Mouse (Mus musculus) embryonic facial prominence, embryonic 12.5 days (tissue): ENCODE data around the gene Slc30a6. TPM values are rescaled to one million over a fixed set of nuclear protein-coding genes. Genes with fewer than 3 reads are reported as not detected.
A peak's percentile ranks its signal among the peaks of the same experiment; 100 is the strongest.

Source experiments
- ATAC-seq: fragments of 200-750 bp; cut with Nextera tagmentation; 2 replicates; pipeline ENCODE4 v1.8.0; 2017; ENCODE audit not compliant: insufficient number of reproducible peaks, insufficient read depth, low FRiP score, low TSS enrichment
- H3K27ac ChIP-seq: fragments of 300-500 bp; sonication (generic); 2 replicates; pipeline ENCODE4 v1.5.1; 2016; ENCODE audit warnings: mild to moderate bottlenecking
- H3K27me3 ChIP-seq: fragments of 300-500 bp; sonication (generic); 2 replicates; pipeline ENCODE4 v1.6.1; 2016; ENCODE audit warnings: mild to moderate bottlenecking, moderate library complexity
- H3K36me3 ChIP-seq: fragments of 300-500 bp; sonication (generic); 2 replicates; pipeline ENCODE4 v1.6.1; 2016; ENCODE audit warnings: mild to moderate bottlenecking
- H3K4me1 ChIP-seq: fragments of 300-500 bp; sonication (generic); 2 replicates; pipeline ENCODE4 v1.6.1; 2016
- H3K4me2 ChIP-seq: fragments of 300-500 bp; sonication (generic); replicated peaks from 2 replicates; pipeline ENCODE4 v1.6.1; 2016; ENCODE audit warnings: mild to moderate bottlenecking, moderate library complexity
- H3K4me3 ChIP-seq: fragments of 300-500 bp; sonication (generic); 2 replicates; pipeline ENCODE4 v1.5.1; 2016; ENCODE audit warnings: mild to moderate bottlenecking
- H3K9ac ChIP-seq: fragments of 300-500 bp; sonication (generic); 2 replicates; pipeline ENCODE4 v1.6.1; 2016; ENCODE audit warnings: mild to moderate bottlenecking, moderate library complexity
- H3K9me3 ChIP-seq: fragments of 300-500 bp; sonication (generic); 2 replicates; pipeline ENCODE4 v1.6.1; 2016; ENCODE audit warnings: mild to moderate bottlenecking, moderate library complexity
- WGBS: fragments of 180-500 bp; shearing (Covaris S2); methylation state at CpG from one replicate; pipeline ENCODE4 v1.1.7; 2016; 5-methylcytosine and 5-hydroxymethylcytosine counted together
- polyA plus RNA-seq: library from polyadenylated mRNA; unstranded; fragments of >200 nt; fragmentation: Nextera tagmentation; extraction: Ambion mirVana; gene quantifications from 2 replicates; pipeline ENCODE4 v1.2.1, GENCODE M21; 2016

Slc30a6 gene
- 36.8 and 38.0 TPM in 2 replicates for polyA plus RNA-seq

GRCm38 (mm10) chr17:74395383-74396065 is at the start of gene Slc30a6:
TSS of gene Slc30a6 (plus strand) at chr17:74395608.
- H3K4me1 ChIP-seq = peaks cover 7% of the 10 kb centered on the region; the same call in 1 of the 2 replicates
- WGBS = under 1% methylated on average over 41 of the region's 41 CpGs
- peak within 1 kb of the TSS; percentile 92 for H3K4me3 ChIP-seq
- no peaks in the 10 kb centered on the region for H3K9me3 ChIP-seq
- peak within 1 kb of the TSS; percentile 88 for H3K9ac ChIP-seq
- no peaks in the 10 kb centered on the region for H3K36me3 ChIP-seq
- H3K4me2 ChIP-seq = peak within 1 kb of the TSS; percentile 62
- H3K27ac ChIP-seq = peak within 1 kb of the TSS; percentile 88
- ATAC-seq = peak; percentile 99
- no peaks in the 10 kb centered on the region for H3K27me3 ChIP-seq

GRCm38 (mm10) chr17:74363592-74363991 is 31.8 kb upstream of the Slc30a6 start:
- H3K9ac ChIP-seq = no peak overlapping the region
- no peaks in the 10 kb centered on the region for H3K4me1 ChIP-seq
- no peak overlapping the region for H3K4me2 ChIP-seq
- no peak overlapping the region for H3K4me3 ChIP-seq
- no peak overlapping the region for H3K27ac ChIP-seq
- 89% methylated on average over 1 of the region's 1 CpGs for WGBS
- no peak for ATAC-seq
- H3K27me3 ChIP-seq = no peaks in the 10 kb centered on the region
- peaks cover 56% of the 10 kb centered on the region for H3K36me3 ChIP-seq
- H3K9me3 ChIP-seq = no peaks in the 10 kb centered on the region

GRCm38 (mm10) chr17:74376916-74377315 is 18.5 kb upstream of the Slc30a6 start:
- Histone ChIP-seq H3K9ac (no peak overlapping the region), H3K9me3 (no peaks in the 10 kb centered on the region), H3K4me1 (no peaks in the 10 kb centered on the region), H3K4me3 (no peak overlapping the region), H3K27me3 (no peaks in the 10 kb centered on the region), H3K4me2 (no peak overlapping the region), H3K36me3 (peaks cover 65% of the 10 kb centered on the region), H3K27ac (no peak overlapping the region)
- ATAC-seq = no peak
- WGBS = 95% methylated on average over 1 of the region's 1 CpGs

- no peak overlapping the region for H3K4me2 ChIP-seq
- H3K4me3 ChIP-seq = no peak overlapping the region
- H3K27ac ChIP-seq = no peak overlapping the region
- H3K27me3 ChIP-seq = no peaks in the 10 kb centered on the region
- H3K4me1 ChIP-seq = no peaks in the 10 kb centered on the region
- H3K9me3 ChIP-seq = no peaks in the 10 kb centered on the region
- ATAC-seq = no peak
- no peak overlapping the region for H3K9ac ChIP-seq
- H3K36me3 ChIP-seq = peaks cover 58% of the 10 kb centered on the region
Observed at GRCm38 (mm10) chr17:74386657-74387056, 8.8 kb upstream of the Slc30a6 start.

- no peak for ATAC-seq
- Histone ChIP-seq H3K9me3 (no peaks in the 10 kb centered on the region), H3K36me3 (peaks cover 29% of the 10 kb centered on the region), H3K27ac (no peak overlapping the region), H3K4me2 (no peak overlapping the region), H3K9ac (no peak overlapping the region), H3K27me3 (no peaks in the 10 kb centered on the region), H3K4me1 (no peaks in the 10 kb centered on the region), H3K4me3 (no peak overlapping the region)
- WGBS = 84% methylated on average over 3 of the region's 3 CpGs
Observed at GRCm38 (mm10) chr17:74389847-74390246, 5.6 kb upstream of the Slc30a6 start.

- no peak for ATAC-seq
- Histone ChIP-seq H3K4me1 (peaks cover 7% of the 10 kb centered on the region; the same call in 1 of the 2 replicates), H3K9ac (no peak overlapping the region), H3K9me3 (no peaks in the 10 kb centered on the region), H3K4me3 (peak overlapping the region; percentile 92; the same call in 1 of the 2 replicates), H3K27ac (no peak overlapping the region), H3K4me2 (peak overlapping the region; percentile 62), H3K27me3 (no peaks in the 10 kb centered on the region), H3K36me3 (no peaks in the 10 kb centered on the region)
- 83% methylated on average over 2 of the region's 2 CpGs for WGBS
Observed at GRCm38 (mm10) chr17:74394381-74394780, 1.0 kb upstream of the Slc30a6 start.

- Histone ChIP-seq H3K27ac (no peak overlapping the region), H3K9ac (peak overlapping the region; percentile 88), H3K4me1 (peaks cover 7% of the 10 kb centered on the region; the same call in 1 of the 2 replicates), H3K27me3 (no peaks in the 10 kb centered on the region), H3K4me3 (peak overlapping the region; percentile 92), H3K9me3 (no peaks in the 10 kb centered on the region), H3K36me3 (no peaks in the 10 kb centered on the region), H3K4me2 (peak overlapping the region; percentile 62)
- no peak for ATAC-seq
- WGBS = 32% methylated on average over 16 of the region's 16 CpGs
Observed at GRCm38 (mm10) chr17:74394855-74395254, 553 bp upstream of the Slc30a6 start.

- H3K9ac ChIP-seq = no peak overlapping the region
- H3K4me2 ChIP-seq = peak overlapping the region; percentile 62
- WGBS = 81% methylated on average over 4 of the region's 4 CpGs
Observed at GRCm38 (mm10) chr17:74396766-74397165, 1.4 kb downstream of the Slc30a6 start.

GRCm38 (mm10) chr17:74397173-74397572 is 1.8 kb downstream of the Slc30a6 start:
- Histone ChIP-seq H3K9ac (no peak overlapping the region), H3K4me3 (no peak overlapping the region), H3K9me3 (no peaks in the 10 kb centered on the region), H3K4me1 (peaks cover 7% of the 10 kb centered on the region; the same call in 1 of the 2 replicates), H3K4me2 (no peak overlapping the region), H3K36me3 (peaks cover 6% of the 10 kb centered on the region), H3K27ac (no peak overlapping the region), H3K27me3 (no peaks in the 10 kb centered on the region)
- ATAC-seq = no peak
- 80% methylated on average over 2 of the region's 2 CpGs for WGBS

More at GRCm38 (mm10) chr17:74396766-74397165, 1.4 kb downstream of the Slc30a6 start:
- peak overlapping the region; percentile 92 for H3K4me3 ChIP-seq
- H3K4me1 ChIP-seq = peaks cover 7% of the 10 kb centered on the region; the same call in 1 of the 2 replicates
- no peak for ATAC-seq
- H3K36me3 ChIP-seq = peaks cover 1% of the 10 kb centered on the region; the same call in 1 of the 2 replicates
- no peak overlapping the region for H3K27ac ChIP-seq
- H3K27me3 ChIP-seq = no peaks in the 10 kb centered on the region
- no peaks in the 10 kb centered on the region for H3K9me3 ChIP-seq

- no peaks in the 10 kb centered on the region for H3K27me3 ChIP-seq
- H3K4me2 ChIP-seq = no peak overlapping the region
- ATAC-seq = no peak
- peaks cover 48% of the 10 kb centered on the region for H3K36me3 ChIP-seq
- WGBS = 94% methylated on average over 12 of the region's 12 CpGs
- H3K4me1 ChIP-seq = no peaks in the 10 kb centered on the region
- no peak overlapping the region for H3K9ac ChIP-seq
- no peak overlapping the region for H3K27ac ChIP-seq
- H3K4me3 ChIP-seq = no peak overlapping the region
- H3K9me3 ChIP-seq = no peaks in the 10 kb centered on the region
Observed at GRCm38 (mm10) chr17:74402486-74403222, 7.2 kb downstream of the Slc30a6 start.

- Histone ChIP-seq H3K27me3 (no peaks in the 10 kb centered on the region), H3K4me3 (no peak overlapping the region), H3K36me3 (peaks cover 65% of the 10 kb centered on the region)
Observed at GRCm38 (mm10) chr17:74406487-74406886, 11.1 kb downstream of the Slc30a6 start.

GRCm38 (mm10) chr17:74409722-74410121 is 14.3 kb downstream of the Slc30a6 start:
- no peaks in the 10 kb centered on the region for H3K4me1 ChIP-seq
- H3K9ac ChIP-seq = no peak overlapping the region
- H3K9me3 ChIP-seq = no peaks in the 10 kb centered on the region
- 65% methylated on average over 4 of the region's 4 CpGs for WGBS
- no peak for ATAC-seq
- H3K27me3 ChIP-seq = no peaks in the 10 kb centered on the region
- no peak overlapping the region for H3K4me3 ChIP-seq
- H3K4me2 ChIP-seq = no peak overlapping the region
- H3K27ac ChIP-seq = no peak overlapping the region
- peaks cover 60% of the 10 kb centered on the region for H3K36me3 ChIP-seq

More at GRCm38 (mm10) chr17:74406487-74406886, 11.1 kb downstream of the Slc30a6 start:
- no peaks in the 10 kb centered on the region for H3K4me1 ChIP-seq
- WGBS = 85% methylated on average over 8 of the region's 8 CpGs
- no peak overlapping the region for H3K27ac ChIP-seq
- no peak overlapping the region for H3K4me2 ChIP-seq
- no peak overlapping the region for H3K9ac ChIP-seq
- no peak for ATAC-seq
- no peaks in the 10 kb centered on the region for H3K9me3 ChIP-seq
